In the genomic region with DNA sequence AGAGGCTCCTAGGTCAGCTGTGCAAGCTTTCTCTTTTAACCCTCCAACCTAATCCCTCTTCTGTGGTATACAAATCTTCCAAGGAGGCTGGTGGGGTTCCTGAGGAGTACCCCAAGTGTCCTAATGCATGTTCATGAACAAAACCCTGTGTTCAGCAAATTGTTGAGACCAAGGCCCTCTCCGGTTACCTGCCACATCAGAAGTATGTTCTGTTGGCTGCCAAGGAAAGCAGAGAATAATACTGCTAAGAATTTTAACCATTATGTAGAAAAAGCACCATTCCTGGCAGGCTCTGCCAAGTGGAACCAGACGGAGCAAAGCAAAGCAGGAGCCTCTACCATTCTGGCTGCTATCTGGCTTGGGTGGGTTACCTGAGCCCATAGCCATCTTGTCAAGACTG, we compare ENCODE assay signal across 28 mouse cellular contexts.
"Had no signal": no experiment of that assay in that cellular context is flagged by ENCODE, and none has a peak within 500 bp of the region (broad histone marks: within the 10 kb centered on the region; RNA-seq: fewer than 3 reads in every experiment).

No protein-coding gene starts in this region.

- H3K27ac ChIP-seq: embryonic facial prominence, embryonic 12.5 days; embryonic facial prominence, embryonic 15.5 days; forebrain, embryonic 10.5 days; forebrain, embryonic 12.5 days; forebrain, embryonic 13.5 days; forebrain, embryonic 15.5 days; gastrocnemius, adult 2 months; heart, adult 2 months; heart, embryonic 10.5 days had no signal

- H3K9ac ChIP-seq: embryonic facial prominence, embryonic 12.5 days; embryonic facial prominence, embryonic 15.5 days; forebrain, embryonic 12.5 days; forebrain, embryonic 13.5 days; forebrain, embryonic 15.5 days; forebrain, postnatal 0 days had no signal

- H3K36me3 ChIP-seq: embryonic facial prominence, embryonic 12.5 days; embryonic facial prominence, embryonic 15.5 days; forebrain, embryonic 10.5 days; forebrain, embryonic 12.5 days; forebrain, embryonic 15.5 days; heart, embryonic 10.5 days had no signal

- DNase-seq: cerebellum, adult 2 months; cerebellum, adult 8-10 months; cerebellum, adult 9-10 months; cerebellum, adult 9-11 months; cerebellum, postnatal 10 days; cerebellum, postnatal 14 days; cerebellum, postnatal 25 days; cerebellum, postnatal 36 days; embryo, embryonic 11 days; forebrain, postnatal 0 days; gastrocnemius, adult 2 months; gastrocnemius, postnatal 10 days; gastrocnemius, postnatal 14 days; gastrocnemius, postnatal 25 days; gastrocnemius, postnatal 36 days; heart, adult 11 months; heart, adult 18-20 months; heart, adult 2 months had no signal

- H3K4me1 ChIP-seq: embryonic facial prominence, embryonic 12.5 days; forebrain, embryonic 10.5 days; forebrain, embryonic 12.5 days; forebrain, embryonic 13.5 days; forebrain, embryonic 15.5 days; heart, embryonic 10.5 days had no signal

- H3K4me2 ChIP-seq: embryonic facial prominence, embryonic 12.5 days; embryonic facial prominence, embryonic 15.5 days; forebrain, embryonic 12.5 days; forebrain, embryonic 13.5 days; forebrain, embryonic 15.5 days had no signal

- H3K9me3 ChIP-seq: embryonic facial prominence, embryonic 15.5 days; forebrain, embryonic 12.5 days; forebrain, embryonic 15.5 days; heart, embryonic 10.5 days had no signal

- ATAC-seq: forebrain, embryonic 13.5 days; forebrain, embryonic 14.5 days; forebrain, embryonic 15.5 days; forebrain, embryonic 16.5 days; forebrain, postnatal 0 days had no signal

- H3K27me3 ChIP-seq: embryonic facial prominence, embryonic 12.5 days; embryonic facial prominence, embryonic 15.5 days; forebrain, embryonic 12.5 days; forebrain, embryonic 13.5 days; forebrain, embryonic 15.5 days had no signal

- H3K4me3 ChIP-seq: embryonic facial prominence, embryonic 12.5 days; embryonic facial prominence, embryonic 15.5 days; erythroblast, embryonic 14.5 days; forebrain, embryonic 10.5 days; forebrain, embryonic 12.5 days; forebrain, embryonic 13.5 days; forebrain, embryonic 15.5 days; gastrocnemius, adult 2 months; heart, adult 2 months; heart, embryonic 10.5 days had no signal
